Mouse (Mus musculus) midbrain, embryonic 10.5 days (tissue): ENCODE data around the gene Hspa14. TPM values are rescaled to one million over a fixed set of nuclear protein-coding genes. Genes with fewer than 3 reads are reported as not detected.

ENCODE experiments used
- DNase-seq: peaks from one replicate; pipeline ENCODE4 v3.0.0-alpha.2; 2017; ENCODE audit warnings: low spot score
- H3K27ac ChIP-seq: fragments of 300-500 bp; sonication (generic); replicated peaks from 2 replicates; pipeline ENCODE4 v1.5.1; 2016; ENCODE audit warnings: mild to moderate bottlenecking
- H3K27me3 ChIP-seq: fragments of 300-500 bp; sonication (generic); 2 replicates; pipeline ENCODE4 v1.6.1; 2016; ENCODE audit warnings: low read depth, mild to moderate bottlenecking; ENCODE audit not compliant: poor library complexity, severe bottlenecking
- H3K36me3 ChIP-seq: fragments of 300-500 bp; sonication (generic); 2 replicates; pipeline ENCODE4 v1.6.1; 2016; ENCODE audit warnings: mild to moderate bottlenecking, moderate library complexity
- H3K4me1 ChIP-seq: fragments of 300-500 bp; sonication (generic); 2 replicates; pipeline ENCODE4 v1.6.1; 2016
- H3K4me3 ChIP-seq: fragments of 300-500 bp; sonication (generic); 2 replicates; pipeline ENCODE4 v1.5.1; 2016; ENCODE audit warnings: mild to moderate bottlenecking, moderate library complexity
- H3K9me3 ChIP-seq: fragments of 300-500 bp; sonication (generic); replicated peaks from 2 replicates; pipeline ENCODE4 v1.6.1; 2016; ENCODE audit warnings: mild to moderate bottlenecking
- WGBS: fragments of 180-500 bp; shearing (Covaris S2); methylation state at CpG from one replicate; pipeline ENCODE4 v1.1.7; 2016; 5-methylcytosine and 5-hydroxymethylcytosine counted together
- polyA plus RNA-seq: library from polyadenylated mRNA; unstranded; fragments of >200 nt; fragmentation: Nextera tagmentation; extraction: Ambion mirVana; gene quantifications from 2 replicates; pipeline ENCODE4 v1.2.1, GENCODE M21; 2016

Gene Hspa14
- polyA plus RNA-seq = 134 and 141 TPM in 2 replicates

GRCm38 (mm10) chr2:3512552-3513454, at the start of gene Hspa14, which contains the start of the genes Gm45902 and Cdnf:
TSS of gene Hspa14 (minus strand) at chr2:3512814.
TSS of gene Gm45902 (minus strand) at chr2:3512790.
TSS of gene Cdnf (plus strand) at chr2:3513030.
- under 1% methylated on average over 60 of the region's 60 CpGs for WGBS
- Histone ChIP-seq H3K27ac (peak within 1 kb of the TSS; percentile 91), H3K4me3 (peak within 1 kb of the TSS; percentile 86), H3K27me3 (no peaks in the 10 kb centered on the region), H3K9me3 (no peaks in the 10 kb centered on the region), H3K4me1 (peaks cover 15% of the 10 kb centered on the region), H3K36me3 (peaks cover 33% of the 10 kb centered on the region)
- DNase-seq = peak; percentile 95

- H3K9me3 ChIP-seq = no peaks in the 10 kb centered on the region
- H3K4me1 ChIP-seq = no peaks in the 10 kb centered on the region
- H3K27ac ChIP-seq = no peak overlapping the region
- no peaks in the 10 kb centered on the region for H3K36me3 ChIP-seq
- 5% methylated on average over 4 of the region's 4 CpGs for WGBS
- H3K27me3 ChIP-seq = no peaks in the 10 kb centered on the region
- DNase-seq = peak; percentile 46
- no peak overlapping the region for H3K4me3 ChIP-seq
These were observed 34.0 kb upstream of the Hspa14 start for GRCm38 (mm10) chr2:3546588-3546987.

GRCm38 (mm10) chr2:3546055-3546454, 33.4 kb upstream of the Hspa14 start:
- WGBS = 82% methylated on average over 2 of the region's 2 CpGs
- Histone ChIP-seq H3K36me3 (no peaks in the 10 kb centered on the region), H3K4me1 (no peaks in the 10 kb centered on the region), H3K27ac (no peak overlapping the region), H3K27me3 (no peaks in the 10 kb centered on the region), H3K9me3 (no peaks in the 10 kb centered on the region), H3K4me3 (no peak overlapping the region)
- DNase-seq = no peak

GRCm38 (mm10) chr2:3541307-3542079, 28.9 kb upstream of the Hspa14 start:
- no peaks in the 10 kb centered on the region for H3K4me1 ChIP-seq
- no peak for DNase-seq
- H3K27ac ChIP-seq = no peak overlapping the region
- 76% methylated on average over 9 of the region's 9 CpGs for WGBS
- no peaks in the 10 kb centered on the region for H3K36me3 ChIP-seq
- H3K27me3 ChIP-seq = no peaks in the 10 kb centered on the region
- H3K9me3 ChIP-seq = no peaks in the 10 kb centered on the region
- H3K4me3 ChIP-seq = no peak overlapping the region

- no peaks in the 10 kb centered on the region for H3K36me3 ChIP-seq
- H3K9me3 ChIP-seq = no peaks in the 10 kb centered on the region
- H3K27me3 ChIP-seq = no peaks in the 10 kb centered on the region
- DNase-seq = no peak
- H3K27ac ChIP-seq = no peak overlapping the region
- H3K4me3 ChIP-seq = no peak overlapping the region
- WGBS = 85% methylated on average over 6 of the region's 6 CpGs
- H3K4me1 ChIP-seq = no peaks in the 10 kb centered on the region
These were observed 13.7 kb upstream of the Hspa14 start for GRCm38 (mm10) chr2:3526288-3526687.

GRCm38 (mm10) chr2:3522558-3522957, 9.9 kb upstream of the Hspa14 start:
- no peaks in the 10 kb centered on the region for H3K36me3 ChIP-seq
- H3K9me3 ChIP-seq = no peaks in the 10 kb centered on the region
- H3K4me3 ChIP-seq = no peak overlapping the region
- WGBS = 87% methylated on average over 4 of the region's 4 CpGs
- no peaks in the 10 kb centered on the region for H3K27me3 ChIP-seq
- no peak overlapping the region for H3K27ac ChIP-seq
- DNase-seq = no peak
- no peaks in the 10 kb centered on the region for H3K4me1 ChIP-seq

- WGBS = under 1% methylated on average over 15 of the region's 15 CpGs
- H3K4me1 ChIP-seq = peaks cover 15% of the 10 kb centered on the region
- peak overlapping the region; percentile 86 for H3K4me3 ChIP-seq
- peak overlapping the region; percentile 91 for H3K27ac ChIP-seq
- peaks cover 41% of the 10 kb centered on the region for H3K36me3 ChIP-seq
- H3K9me3 ChIP-seq = no peaks in the 10 kb centered on the region
- no peaks in the 10 kb centered on the region for H3K27me3 ChIP-seq
- DNase-seq = peak; percentile 49
These were observed 538 bp downstream of the Hspa14 start for GRCm38 (mm10) chr2:3512076-3512475.

GRCm38 (mm10) chr2:3500886-3501285, 11.7 kb downstream of the Hspa14 start:
- H3K27me3 ChIP-seq = no peaks in the 10 kb centered on the region
- DNase-seq = no peak
- H3K4me3 ChIP-seq = no peak overlapping the region
- WGBS = 93% methylated on average over 5 of the region's 5 CpGs
- peaks cover 92% of the 10 kb centered on the region for H3K36me3 ChIP-seq
- no peaks in the 10 kb centered on the region for H3K4me1 ChIP-seq
- no peak overlapping the region for H3K27ac ChIP-seq
- no peaks in the 10 kb centered on the region for H3K9me3 ChIP-seq

GRCm38 (mm10) chr2:3499543-3499942, 13.1 kb downstream of the Hspa14 start:
- Histone ChIP-seq H3K36me3 (peaks cover 91% of the 10 kb centered on the region), H3K27ac (no peak overlapping the region)
- 97% methylated on average over 6 of the region's 6 CpGs for WGBS

GRCm38 (mm10) chr2:3493833-3494409, 18.7 kb downstream of the Hspa14 start:
- no peak for DNase-seq
- Histone ChIP-seq H3K36me3 (peaks cover 92% of the 10 kb centered on the region), H3K9me3 (no peaks in the 10 kb centered on the region), H3K27ac (no peak overlapping the region), H3K27me3 (no peaks in the 10 kb centered on the region), H3K4me1 (no peaks in the 10 kb centered on the region), H3K4me3 (no peak overlapping the region)
- 91% methylated on average over 3 of the region's 3 CpGs for WGBS

More at GRCm38 (mm10) chr2:3499543-3499942, 13.1 kb downstream of the Hspa14 start:
- H3K27me3 ChIP-seq = no peaks in the 10 kb centered on the region
- no peak overlapping the region for H3K4me3 ChIP-seq
- DNase-seq = no peak
- no peaks in the 10 kb centered on the region for H3K9me3 ChIP-seq
- no peaks in the 10 kb centered on the region for H3K4me1 ChIP-seq

GRCm38 (mm10) chr2:3489816-3490215, 22.8 kb downstream of the Hspa14 start:
- Histone ChIP-seq H3K9me3 (no peaks in the 10 kb centered on the region), H3K36me3 (peaks cover 57% of the 10 kb centered on the region), H3K27ac (no peak overlapping the region), H3K27me3 (no peaks in the 10 kb centered on the region), H3K4me3 (no peak overlapping the region), H3K4me1 (no peaks in the 10 kb centered on the region)
- 78% methylated on average over 3 of the region's 3 CpGs for WGBS
- no peak for DNase-seq

- Histone ChIP-seq H3K27me3 (no peaks in the 10 kb centered on the region), H3K4me1 (peaks cover 7% of the 10 kb centered on the region), H3K9me3 (peaks cover 5% of the 10 kb centered on the region; the same call in 1 of the 2 replicates), H3K36me3 (no peaks in the 10 kb centered on the region), H3K27ac (no peak overlapping the region), H3K4me3 (no peak overlapping the region)
- WGBS = 88% methylated on average over 3 of the region's 3 CpGs
- no peak for DNase-seq
These were observed 32.4 kb downstream of the Hspa14 start for GRCm38 (mm10) chr2:3480239-3480638.
